Comparison of ENCODE assay signal across 8 mouse cellular contexts in genomic region chr9:42896421-42897210, GRCm38 (mm10). TPM values are rescaled to one million over a fixed set of nuclear protein-coding genes. Genes with fewer than 3 reads are reported as not detected.
DNase-seq lines count a peak whose midpoint lies in the region; ATAC-seq lines count a peak whose summit lies in the region.

No protein-coding gene starts in this region.

- ATAC-seq in hindbrain, embryonic 16.5 days, result no peak
- ATAC-seq in midbrain, embryonic 15.5 days (replicated peaks), result peak; percentile 15; the same call in 1 of the 2 replicates

- H3K36me3 ChIP-seq in heart, embryonic 10.5 days, result no peaks in the 10 kb centered on the region; the same call in 1 of the 2 replicates
- H3K36me3 ChIP-seq in hindbrain, embryonic 16.5 days (ENCODE audit: control insufficient read depth, insufficient read depth, low read length), result no peaks in the 10 kb centered on the region
- H3K36me3 ChIP-seq in midbrain, embryonic 15.5 days (replicated peaks), result no peaks in the 10 kb centered on the region

- H3K27me3 ChIP-seq in heart, embryonic 10.5 days (ENCODE audit: insufficient read depth, poor library complexity, severe bottlenecking), result peaks cover 78% of the 10 kb centered on the region
- no peaks in the 10 kb centered on the region for H3K27me3 ChIP-seq in hindbrain, embryonic 16.5 days (replicated peaks; ENCODE audit: control insufficient read depth, insufficient read depth, low read length)
- peaks cover 4% of the 10 kb centered on the region; the same call in 1 of the 2 replicates for H3K27me3 ChIP-seq in midbrain, embryonic 15.5 days (replicated peaks)

- H3K9me3 ChIP-seq in heart, embryonic 10.5 days, result no peaks in the 10 kb centered on the region
- no peaks in the 10 kb centered on the region; the same call in 1 of the 2 replicates for H3K9me3 ChIP-seq in hindbrain, embryonic 16.5 days (ENCODE audit: control insufficient read depth, low read length)
- no peaks in the 10 kb centered on the region for H3K9me3 ChIP-seq in midbrain, embryonic 15.5 days

- peak overlapping the region; percentile 71 for H3K4me3 ChIP-seq in heart, embryonic 10.5 days
- peak overlapping the region; percentile 55 for H3K4me3 ChIP-seq in hindbrain, embryonic 16.5 days (ENCODE audit: low read length)
- H3K4me3 ChIP-seq in midbrain, embryonic 15.5 days, result peak overlapping the region; percentile 53

- WGBS in heart, embryonic 10.5 days, result 8% methylated on average over 16 of the region's 16 CpGs
- WGBS in hindbrain, embryonic 16.5 days, result 7% methylated on average over 16 of the region's 16 CpGs
- 5% methylated on average over 16 of the region's 16 CpGs for WGBS in midbrain, embryonic 15.5 days

- no peak overlapping the region for H3K27ac ChIP-seq in heart, embryonic 10.5 days
- H3K27ac ChIP-seq in hindbrain, embryonic 16.5 days (ENCODE audit: low read depth, low read length), result peak overlapping the region; percentile 78; the same call in 1 of the 2 replicates
- H3K27ac ChIP-seq in midbrain, embryonic 15.5 days, result peak overlapping the region; percentile 73

- H3K4me1 ChIP-seq in heart, embryonic 10.5 days, result peaks cover 28% of the 10 kb centered on the region
- H3K4me1 ChIP-seq in hindbrain, embryonic 16.5 days (ENCODE audit: control insufficient read depth, insufficient read depth, low read depth, low read length), result peaks cover 23% of the 10 kb centered on the region
- peaks cover 32% of the 10 kb centered on the region for H3K4me1 ChIP-seq in midbrain, embryonic 15.5 days

- no peak for DNase-seq in heart, embryonic 10.5 days (ENCODE audit: low spot score)
- no peak for DNase-seq in heart, adult 8-10 months (ENCODE audit: low spot score)
- DNase-seq in embryo, embryonic 10.5 days (ENCODE audit: low spot score), result peak; percentile 61
- no peak for DNase-seq in layer of hippocampus, postnatal 36 days
- no peak for DNase-seq in cerebellum, adult 8-10 months
- no peak for DNase-seq in thymus, adult 18-20 months

- peak overlapping the region; percentile 95 for H3K4me2 ChIP-seq in hindbrain, embryonic 16.5 days (ENCODE audit: low read length)
- H3K4me2 ChIP-seq in midbrain, embryonic 15.5 days, result peak overlapping the region; percentile 98

- peak overlapping the region; percentile 73 for H3K9ac ChIP-seq in hindbrain, embryonic 16.5 days (ENCODE audit: low read depth, low read length)
- H3K9ac ChIP-seq in midbrain, embryonic 15.5 days, result peak overlapping the region; percentile 56

RNA-seq across cellular contexts. Expression of gene Grik4, which starts 47.7 kb away (rescaled TPM):
- 0.28 and 1.9 TPM in 2 replicates for polyA plus RNA-seq in heart, embryonic 10.5 days (2016; fragmentation: Nextera tagmentation; extraction: Ambion mirVana)
- not detected for total RNA-seq in heart, adult 8-10 months (2022)
- polyA plus RNA-seq in hindbrain, embryonic 16.5 days (2015; fragmentation: Nextera tagmentation; extraction: Ambion mirVana), result 11.4 and 12.0 TPM in 2 replicates
- polyA plus RNA-seq in midbrain, embryonic 15.5 days (2015; fragmentation: Nextera tagmentation; extraction: Ambion mirVana), result 9.6 and 11.2 TPM in 2 replicates
- 10 to 100 TPM; 55.7 to 58.8 TPM for total RNA-seq in layer of hippocampus, postnatal 36 days (2021)
